Mouse (Mus musculus) brain, embryonic 18.5 days (tissue): ENCODE measurements at regions not wholly inside any gene's neighbourhood (a gene's known extent, or its start where the extent isn't known, plus 50 kb on each side); places are given as distances from the start of the nearest gene placed in this dataset.

Source experiments
- DNase-seq: peaks from one replicate; pipeline ENCODE4 v3.0.0-alpha.2; 2012; ENCODE audit warnings: low read depth, low spot score

- no peak for DNase-seq
These were observed 421.3 kb downstream of the Ttll7 start for GRCm38 (mm10) chr3:147273446-147273845.

GRCm38 (mm10) chr3:147278602-147279001 is 426.4 kb downstream of the Ttll7 start:
- DNase-seq = no peak

GRCm38 (mm10) chr3:147283724-147284123 is 431.6 kb downstream of the Ttll7 start:
- DNase-seq = no peak

GRCm38 (mm10) chr3:147284357-147284756 is 432.2 kb downstream of the Ttll7 start:
- DNase-seq = no peak

- no peak for DNase-seq
These were observed 433.3 kb downstream of the Ttll7 start for GRCm38 (mm10) chr3:147285496-147285895.

GRCm38 (mm10) chr3:147287503-147287902 is 435.3 kb downstream of the Ttll7 start:
- DNase-seq = no peak

GRCm38 (mm10) chr3:147291696-147292327 is 439.6 kb downstream of the Ttll7 start:
- no peak for DNase-seq

GRCm38 (mm10) chr3:147298065-147298464 is 445.9 kb downstream of the Ttll7 start:
- DNase-seq = no peak

- DNase-seq = no peak
These were observed 473.4 kb downstream of the Ttll7 start for GRCm38 (mm10) chr3:147325522-147325921.

GRCm38 (mm10) chr3:147334301-147334700 is 482.1 kb downstream of the Ttll7 start:
- DNase-seq = no peak

GRCm38 (mm10) chr3:147335286-147335685 is 483.1 kb downstream of the Ttll7 start:
- DNase-seq = no peak

- no peak for DNase-seq
These were observed 487.3 kb downstream of the Ttll7 start for GRCm38 (mm10) chr3:147339427-147339826.

- DNase-seq = no peak
These were observed 495.3 kb downstream of the Ttll7 start for GRCm38 (mm10) chr3:147347278-147348039.

- DNase-seq = no peak
These were observed 534.9 kb downstream of the Ttll7 start for GRCm38 (mm10) chr3:147387077-147387476.

GRCm38 (mm10) chr3:147398298-147398697 is 546.1 kb downstream of the Ttll7 start:
- DNase-seq = no peak

- DNase-seq = no peak
These were observed 560.1 kb downstream of the Ttll7 start for GRCm38 (mm10) chr3:147412274-147412673.

GRCm38 (mm10) chr3:147416926-147417325 is 564.8 kb downstream of the Ttll7 start:
- no peak for DNase-seq

GRCm38 (mm10) chr3:147419129-147419528 is 567.0 kb downstream of the Ttll7 start:
- peak; percentile 34 for DNase-seq

GRCm38 (mm10) chr3:147422196-147422595 is 570.0 kb downstream of the Ttll7 start:
- no peak for DNase-seq

- no peak for DNase-seq
These were observed 571.9 kb downstream of the Ttll7 start for GRCm38 (mm10) chr3:147423895-147424575.

- DNase-seq = no peak
These were observed 576.7 kb downstream of the Ttll7 start for GRCm38 (mm10) chr3:147428837-147429236.

GRCm38 (mm10) chr3:147442925-147443690 is 590.9 kb downstream of the Ttll7 start:
- DNase-seq = no peak
